Mouse (Mus musculus) heart, adult 9 months (tissue): Measurements from ENCODE around the gene Mtus2.
A peak's percentile ranks its signal among the peaks of the same experiment; 100 is the strongest.
"Not testable (repeated sequence)": the region's sequence is repeated elsewhere in the genome, so short reads cannot be mapped to it uniquely, and the experiment has no call there.

Source experiments
- DNase-seq, 2 experiments: peaks; one replicate each; pipeline ENCODE4 v3.0.0; 2022; ENCODE audit warnings: low spot score in 2 of 2

The Mtus2 gene

DNA sequence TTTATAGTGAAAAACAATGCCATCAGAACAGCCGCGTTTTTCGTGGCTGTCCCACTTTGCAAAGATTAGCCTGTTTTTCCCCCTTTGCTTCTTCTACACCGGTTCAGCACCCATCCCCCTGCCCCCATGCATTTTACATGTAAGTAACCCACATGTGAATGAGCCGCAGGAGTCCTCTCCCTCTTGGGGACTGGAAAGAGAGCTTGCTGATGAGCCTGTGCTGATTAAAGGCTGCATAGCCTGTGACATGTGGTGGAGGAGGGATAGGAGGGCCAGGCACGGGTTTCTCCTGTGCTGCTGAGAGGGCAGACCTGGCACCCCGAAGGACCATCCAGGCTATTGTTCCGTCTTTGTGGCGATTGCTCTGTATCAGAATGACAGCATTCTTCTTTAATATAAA lies 151.2 kb downstream of the Mtus2 start:
- DNase-seq: no peak

GRCm38 (mm10) chr5:148115207-148115817 lies 158.2 kb downstream of the Mtus2 start:
- DNase-seq: no peak

DNA sequence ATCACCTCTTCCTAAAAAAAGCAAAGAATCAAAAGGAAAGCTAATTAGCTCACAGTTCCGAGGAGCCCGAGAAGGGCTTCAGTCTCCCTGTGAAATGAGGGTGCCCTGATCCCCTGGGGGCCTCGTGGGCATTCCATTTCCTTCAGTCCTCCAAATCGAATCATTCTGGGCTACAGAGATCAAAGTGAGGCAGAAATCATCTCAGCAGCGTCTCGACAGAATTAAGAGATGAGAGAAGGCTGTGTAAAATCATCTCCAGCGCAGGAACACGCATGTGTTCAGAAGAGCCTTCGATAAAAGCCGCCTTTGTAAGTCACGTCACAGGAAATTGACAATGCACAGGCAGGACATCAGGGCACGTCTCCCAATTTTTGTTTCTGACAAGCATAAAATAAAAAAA lies 167.2 kb downstream of the Mtus2 start:
- DNase-seq: no peak

DNA sequence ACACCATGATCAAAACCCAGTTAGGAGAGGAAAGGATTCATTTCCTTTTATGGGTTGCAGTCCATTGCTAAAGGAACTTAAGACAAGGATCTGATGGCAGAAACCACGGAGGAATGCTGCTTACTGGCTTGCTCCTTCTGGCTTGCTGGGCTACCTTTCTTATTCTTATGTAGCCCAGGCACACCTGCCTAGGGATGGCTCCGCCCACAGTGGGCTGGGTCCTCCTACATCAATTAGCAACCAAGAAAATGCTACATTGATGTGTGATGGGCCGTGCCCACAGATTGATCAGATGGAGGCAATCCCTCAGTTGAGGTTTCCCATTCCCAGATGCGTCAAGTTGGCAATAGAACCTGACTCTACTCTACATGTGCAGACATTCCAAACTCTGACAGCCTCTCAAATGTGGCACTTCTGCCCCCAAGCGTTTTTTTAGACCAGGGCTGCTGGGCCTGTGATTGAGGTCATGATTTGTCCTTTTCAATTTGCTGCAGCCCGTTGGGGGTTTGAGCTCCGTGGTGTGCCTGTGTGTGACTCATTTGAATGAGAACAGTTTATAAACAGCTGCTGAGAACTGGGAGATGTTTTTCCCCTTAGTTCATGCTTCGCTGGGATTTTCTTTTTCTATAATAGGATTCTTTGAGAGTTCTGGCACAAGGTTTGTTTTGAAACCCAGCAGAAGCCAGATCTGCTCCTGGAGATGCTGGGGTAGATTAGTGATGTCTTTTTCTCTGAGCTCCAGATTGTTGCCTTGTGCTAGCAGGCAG lies 173.8 kb downstream of the Mtus2 start:
- peak; percentile 16 to 23 for DNase-seq

- DNase-seq: peak; percentile 15 to 18
Measured at GRCm38 (mm10) chr5:148131458-148132131, 174.5 kb downstream of the Mtus2 start.

DNA sequence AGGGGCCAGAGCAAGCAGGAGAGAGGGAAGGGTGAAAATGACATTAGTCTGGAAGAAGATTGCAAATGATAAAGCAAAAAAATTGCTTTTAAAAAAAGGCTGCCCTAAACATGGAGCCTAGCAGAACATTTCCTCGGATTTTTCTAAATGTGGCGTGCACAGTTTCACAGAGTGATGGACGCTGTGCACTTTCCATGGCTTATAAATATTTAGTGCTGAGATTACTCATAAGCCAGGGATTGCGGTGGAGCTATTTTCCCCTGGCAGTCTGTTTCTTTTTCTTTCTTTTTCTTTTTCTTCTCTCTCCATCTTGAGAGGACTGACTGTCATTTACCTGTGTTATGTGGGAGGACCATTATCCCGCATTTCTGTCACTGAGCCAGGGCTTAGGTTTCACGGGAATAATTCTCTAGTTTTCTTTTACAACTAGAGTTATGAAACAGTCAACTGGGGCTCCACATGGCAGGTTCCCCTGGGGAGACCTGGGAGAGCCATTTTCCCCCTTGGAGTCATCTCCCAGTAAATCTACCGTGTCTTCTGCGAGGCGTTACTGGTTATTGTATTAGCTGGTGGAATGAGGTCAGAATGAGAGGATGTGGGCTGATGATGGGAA lies 176.4 kb downstream of the Mtus2 start:
- no peak for DNase-seq

- no peak for DNase-seq
Measured at GRCm38 (mm10) chr5:148141662-148142061, 184.5 kb downstream of the Mtus2 start.

DNA sequence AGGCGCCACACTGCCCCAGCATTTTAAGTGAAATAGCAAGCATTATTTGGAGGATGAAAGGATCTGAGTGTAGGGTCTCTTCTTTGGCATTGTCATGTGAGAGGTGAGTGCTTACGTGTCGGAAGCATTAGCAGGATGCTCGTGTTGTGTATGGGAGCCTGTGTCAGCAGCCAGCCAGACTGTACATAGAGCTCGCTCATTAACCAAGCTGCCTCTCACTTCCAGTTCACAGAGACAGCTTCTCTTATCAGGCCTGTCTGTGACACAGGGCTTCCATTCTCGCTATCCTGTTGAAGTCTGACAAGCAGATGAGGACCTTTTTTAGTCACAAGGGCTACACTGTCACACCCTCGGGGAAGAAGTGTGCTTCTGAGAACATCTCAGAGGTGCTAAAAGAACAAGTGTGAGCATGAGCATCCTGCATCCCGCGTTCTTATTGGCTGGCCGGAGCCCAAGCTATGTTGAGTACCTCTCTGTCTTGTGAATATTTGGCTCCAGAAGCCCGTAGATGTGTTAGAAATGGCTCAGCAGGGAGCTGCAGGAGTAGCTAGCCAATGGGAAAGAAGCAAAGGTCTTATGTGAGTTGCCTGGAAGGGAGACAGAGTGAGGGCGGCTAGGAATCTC lies 189.2 kb downstream of the Mtus2 start:
- DNase-seq: no peak

DNA sequence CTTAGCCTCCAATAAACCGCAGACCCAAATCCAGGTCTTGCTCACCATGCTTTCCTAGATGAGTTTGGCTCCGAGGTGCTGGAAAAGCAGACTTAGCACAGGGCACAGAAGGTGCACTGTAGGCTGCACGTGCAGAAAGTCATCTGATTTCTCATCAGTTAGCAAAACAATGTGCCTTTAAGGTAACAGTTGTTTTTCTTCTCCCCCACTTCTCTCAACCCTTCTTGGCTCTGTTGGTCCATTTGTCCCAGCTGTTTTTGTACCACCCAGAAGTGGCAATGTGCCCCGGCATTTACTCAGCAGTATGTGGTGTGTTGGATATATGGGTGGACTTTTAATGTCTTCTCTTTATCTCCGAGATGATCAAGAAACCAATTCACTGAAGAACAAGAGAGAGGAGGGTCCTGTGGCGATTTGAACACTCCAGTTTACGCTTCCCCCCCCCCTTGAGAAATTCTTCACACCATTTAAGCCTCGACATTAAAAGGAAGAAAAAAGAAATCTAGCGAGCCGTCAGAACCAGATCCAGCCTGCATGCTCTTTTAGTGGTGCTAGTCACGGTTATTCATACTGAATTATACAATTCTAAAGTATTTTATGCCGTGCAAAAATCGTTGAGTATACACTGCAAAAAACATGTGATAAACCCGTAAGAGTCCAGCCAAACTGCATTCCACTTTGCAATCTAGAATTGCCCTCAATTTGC lies 194.9 kb downstream of the Mtus2 start:
- no peak for DNase-seq

DNA sequence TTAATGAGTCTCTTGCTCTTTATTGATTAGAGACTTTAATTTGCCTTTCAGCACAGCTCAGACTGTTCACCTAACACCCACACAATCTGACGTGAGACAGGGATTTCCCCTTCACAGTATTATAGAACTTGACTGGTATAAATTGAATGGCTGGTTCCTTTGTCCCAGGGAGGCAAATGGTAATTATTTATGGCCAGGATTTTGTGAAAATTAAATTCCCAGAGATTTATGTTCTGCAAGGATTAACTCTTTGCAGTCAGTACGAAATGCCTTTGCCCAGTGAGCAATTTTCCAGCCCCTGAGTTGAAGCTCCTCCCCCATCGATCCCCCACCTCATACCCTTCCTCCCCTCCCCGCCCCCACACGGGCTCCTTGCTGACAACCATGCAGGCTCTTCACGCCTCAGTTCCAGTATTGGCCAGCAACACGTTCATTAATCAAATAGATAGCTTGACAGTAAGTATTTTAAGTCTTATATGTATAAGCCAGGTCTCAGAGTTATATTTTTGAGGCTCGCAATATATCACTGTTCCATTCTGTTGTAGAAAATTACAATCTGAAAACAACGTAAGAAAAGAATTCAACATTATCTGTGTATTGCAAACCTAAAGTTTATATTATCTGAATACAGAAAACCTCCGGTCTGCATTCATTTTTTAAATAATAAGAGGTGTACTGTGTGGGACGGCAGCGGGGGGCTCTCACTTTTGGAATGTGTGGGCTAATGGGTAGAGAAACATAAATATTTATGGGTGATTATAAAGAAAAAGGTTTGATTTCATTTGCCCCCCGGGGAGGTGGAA lies 195.7 kb downstream of the Mtus2 start:
- DNase-seq: no peak

DNA sequence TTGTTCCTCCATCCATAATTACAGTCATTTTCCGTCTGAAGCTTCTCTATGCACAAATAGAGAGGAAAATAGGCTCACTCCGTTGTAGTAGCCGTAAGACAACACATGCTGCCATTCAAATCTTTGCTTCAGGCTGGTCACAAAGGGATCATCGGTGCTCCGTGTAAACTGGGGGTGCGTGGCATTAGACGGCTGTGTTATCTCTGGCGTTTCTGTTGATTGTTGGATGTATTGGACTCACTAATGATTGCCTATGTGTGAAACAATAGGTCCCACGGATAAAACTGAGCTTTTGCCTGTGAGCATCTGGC lies 196.2 kb downstream of the Mtus2 start:
- no peak for DNase-seq

DNA sequence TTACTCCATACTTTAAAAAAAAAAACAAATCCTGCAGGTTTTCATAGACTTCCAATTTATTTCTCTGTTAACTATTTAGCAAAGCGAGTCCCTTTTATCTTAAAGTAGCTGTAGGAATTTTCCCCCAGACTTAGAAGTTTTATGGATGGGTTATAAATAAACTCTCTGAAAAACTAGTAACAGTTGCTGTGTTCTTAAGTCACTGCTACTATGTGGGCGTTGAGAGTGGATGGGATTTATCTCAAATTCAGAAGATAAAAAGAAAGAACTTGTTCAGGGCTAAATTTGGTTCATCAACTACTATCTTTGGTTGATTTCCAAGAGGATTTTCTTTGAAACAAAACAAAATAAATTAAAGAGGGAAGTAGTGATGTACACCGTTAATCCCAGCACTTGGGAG lies 197.6 kb downstream of the Mtus2 start:
- no peak for DNase-seq

GRCm38 (mm10) chr5:148159328-148159727 lies 202.2 kb downstream of the Mtus2 start:
- DNase-seq: no peak

DNA sequence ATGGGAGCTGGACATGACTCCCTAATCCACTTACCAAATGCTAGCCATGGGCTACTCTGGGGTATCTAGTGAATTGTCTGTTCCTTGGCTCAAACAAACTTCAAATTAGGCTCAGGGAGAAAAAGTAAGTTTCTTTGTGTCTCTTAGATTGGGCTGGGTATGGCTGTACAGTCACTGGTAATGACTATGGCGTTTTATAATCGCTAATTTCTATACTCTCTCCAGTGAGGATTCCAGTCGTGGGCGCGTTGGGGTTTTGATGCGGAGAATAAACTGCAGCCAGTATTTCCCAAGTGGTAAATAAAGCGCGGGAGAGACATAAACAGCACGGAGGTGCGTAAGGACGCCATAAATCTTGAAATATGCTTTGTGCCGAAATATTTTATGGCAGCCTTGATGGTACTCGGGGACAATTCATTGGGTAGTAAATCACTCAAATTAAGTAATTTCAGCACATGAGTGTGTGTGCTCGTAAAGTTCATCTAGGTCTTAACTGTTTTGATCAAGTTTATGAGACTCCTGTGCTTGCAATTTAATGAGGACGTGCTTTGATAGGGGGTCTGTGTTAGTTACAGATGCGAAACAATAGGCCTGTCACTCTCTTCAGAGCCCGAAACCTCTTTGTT lies 203.5 kb downstream of the Mtus2 start:
- no peak for DNase-seq

- no peak for DNase-seq
Measured at GRCm38 (mm10) chr5:148165111-148165510, 208.0 kb downstream of the Mtus2 start.

DNA sequence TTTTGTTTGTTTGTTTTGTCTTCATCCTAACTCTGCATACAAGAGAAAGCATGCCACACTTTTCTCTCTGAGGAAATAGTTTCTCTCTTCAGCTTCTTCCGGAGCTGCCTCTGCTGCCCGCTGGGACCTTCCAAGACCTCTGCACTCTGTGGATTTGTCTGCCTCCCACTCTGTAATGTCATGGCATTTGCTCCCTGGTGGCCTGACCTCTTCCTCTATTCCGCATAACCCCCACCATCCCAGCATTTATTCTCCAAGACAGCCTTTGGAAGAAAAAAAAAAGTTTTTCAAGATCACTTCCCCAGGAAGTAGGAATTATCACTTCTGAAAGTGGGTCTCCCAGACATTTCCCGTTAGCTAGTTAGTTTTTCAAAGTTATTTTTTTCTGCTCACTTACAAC lies 218.0 kb downstream of the Mtus2 start:
- DNase-seq: no peak

- DNase-seq: no peak
Measured at GRCm38 (mm10) chr5:148175742-148176426, 218.8 kb downstream of the Mtus2 start.

GRCm38 (mm10) chr5:148176539-148176938 lies 219.4 kb downstream of the Mtus2 start:
- not testable (repeated sequence) for DNase-seq

- no peak for DNase-seq
Measured at GRCm38 (mm10) chr5:148179231-148179630, 222.1 kb downstream of the Mtus2 start.
